Mouse (Mus musculus) common myeloid progenitor, adult 5-6 weeks (primary cell): ENCODE measurements at regions not wholly inside any gene's neighbourhood (a gene's known extent, or its start where the extent isn't known, plus 50 kb on each side); places are given as distances from the start of the nearest gene placed in this dataset.

Experiments
- ATAC-seq: replicated peaks from 2 replicates; pipeline ENCODE4 v1.8.0; 2016; ENCODE audit warnings: low read depth, mild to moderate bottlenecking, moderate TSS enrichment, inconsistent platforms; ENCODE audit not compliant: poor library complexity, severe bottlenecking

- no peak for ATAC-seq
Measured at GRCm38 (mm10) chr6:140114024-140114423, 72.8 kb upstream of the Plcz1 start.

GRCm38 (mm10) chr6:140112054-140112453 lies 70.8 kb upstream of the Plcz1 start:
- no peak for ATAC-seq

GRCm38 (mm10) chr6:140108083-140108482 lies 66.8 kb upstream of the Plcz1 start:
- ATAC-seq: no peak

- no peak for ATAC-seq
Measured at GRCm38 (mm10) chr6:140107628-140108027, 66.4 kb upstream of the Plcz1 start.

- ATAC-seq: no peak
Measured at GRCm38 (mm10) chr6:140106141-140106540, 64.9 kb upstream of the Plcz1 start.

- ATAC-seq: no peak
Measured at GRCm38 (mm10) chr6:140102043-140102442, 60.8 kb upstream of the Plcz1 start.

- no peak for ATAC-seq
Measured at GRCm38 (mm10) chr6:140095416-140095815, 54.2 kb upstream of the Plcz1 start.
